Mouse (Mus musculus) limb, embryonic 11.5 days (tissue): ENCODE results near the gene Zfp184. TPM values are rescaled to one million over a fixed set of nuclear protein-coding genes. Genes with fewer than 3 reads are reported as not detected.

Experiments
- ATAC-seq: fragments of 200-750 bp; cut with Nextera tagmentation; 2 replicates; pipeline ENCODE4 v1.8.0; 2017; ENCODE audit warnings: low read depth; ENCODE audit not compliant: insufficient number of reproducible peaks, low FRiP score, low TSS enrichment
- DNase-seq: peaks from one replicate; pipeline ENCODE4 v3.0.0-alpha.2; 2015; ENCODE audit warnings: low spot score
- H3K27ac ChIP-seq: fragments of 300-500 bp; sonication (generic); replicated peaks from 2 replicates; pipeline ENCODE4 v1.5.1; 2014; ENCODE audit warnings: low read depth, mild to moderate bottlenecking, low read length
- H3K27me3 ChIP-seq: fragments of 300-500 bp; sonication (generic); 2 replicates; pipeline ENCODE4 v1.6.1; 2014; ENCODE audit warnings: mild to moderate bottlenecking, low read length, mixed read lengths; ENCODE audit not compliant: control insufficient read depth, insufficient read depth
- H3K36me3 ChIP-seq: fragments of 300-500 bp; sonication (generic); 2 replicates; pipeline ENCODE4 v1.6.1; 2014; ENCODE audit warnings: mild to moderate bottlenecking, low read length, moderate library complexity, mixed read lengths; ENCODE audit not compliant: control insufficient read depth, insufficient read depth
- H3K4me1 ChIP-seq: fragments of 300-500 bp; sonication (generic); 2 replicates; pipeline ENCODE4 v1.6.1; 2014; ENCODE audit warnings: low read length, mixed read lengths; ENCODE audit not compliant: control insufficient read depth, insufficient read depth
- H3K4me2 ChIP-seq: fragments of 300-500 bp; sonication (generic); 2 replicates; pipeline ENCODE4 v1.6.1; 2014; ENCODE audit warnings: low read depth, mild to moderate bottlenecking, moderate library complexity; ENCODE audit not compliant: severe bottlenecking
- H3K4me3 ChIP-seq: fragments of 300-500 bp; sonication (generic); 2 replicates; pipeline ENCODE4 v1.5.1; 2014; ENCODE audit warnings: low read depth, low read length
- H3K9ac ChIP-seq: fragments of 300-500 bp; sonication (generic); 2 replicates; pipeline ENCODE4 v1.6.1; 2014; ENCODE audit warnings: mild to moderate bottlenecking, low read length
- H3K9me3 ChIP-seq: fragments of 300-500 bp; sonication (generic); 2 replicates; pipeline ENCODE4 v1.6.1; 2016; ENCODE audit warnings: low read length; ENCODE audit not compliant: control insufficient read depth
- WGBS: fragments of 180-500 bp; shearing (Covaris S2); extraction: QIAGEN DNeasy Blood & Tissue Kit; methylation state at CpG from one replicate; pipeline ENCODE4 v1.1.7; 2014; 5-methylcytosine and 5-hydroxymethylcytosine counted together
- polyA plus RNA-seq: library from polyadenylated mRNA; unstranded; fragments of >200 nt; fragmentation: Nextera tagmentation; extraction: Ambion mirVana; gene quantifications from 2 replicates; pipeline ENCODE4 v1.2.1, GENCODE M21; 2014

Gene Zfp184
- polyA plus RNA-seq, 1 experiment from 2014 or later: 26.9 TPM

GRCm38 (mm10) chr13:21917040-21917439 lies 27.9 kb upstream of the Zfp184 start:
- H3K9me3 ChIP-seq: no peaks in the 10 kb centered on the region
- H3K36me3 ChIP-seq: no peaks in the 10 kb centered on the region
- H3K27me3 ChIP-seq: no peaks in the 10 kb centered on the region
- ATAC-seq: no peak
- peak overlapping the region; percentile 70 for H3K4me2 ChIP-seq
- H3K9ac ChIP-seq: no peak overlapping the region
- no peak overlapping the region for H3K27ac ChIP-seq
- peak overlapping the region; percentile 37 for H3K4me3 ChIP-seq
- no peaks in the 10 kb centered on the region for H3K4me1 ChIP-seq
- 1% methylated on average over 13 of the region's 13 CpGs for WGBS
- peak; percentile 92 for DNase-seq

- Histone ChIP-seq H3K4me3 (peak overlapping the region; percentile 37), H3K27me3 (no peaks in the 10 kb centered on the region), H3K27ac (no peak overlapping the region), H3K9me3 (no peaks in the 10 kb centered on the region), H3K4me1 (no peaks in the 10 kb centered on the region), H3K9ac (no peak overlapping the region), H3K4me2 (peak overlapping the region; percentile 70), H3K36me3 (no peaks in the 10 kb centered on the region)
- ATAC-seq (no peak), DNase-seq (no peak)
- under 1% methylated on average over 11 of the region's 11 CpGs for WGBS
Measured at GRCm38 (mm10) chr13:21917480-21917879, 27.4 kb upstream of the Zfp184 start.

GRCm38 (mm10) chr13:21917992-21918391 lies 26.9 kb upstream of the Zfp184 start:
- peak overlapping the region; percentile 70 for H3K4me2 ChIP-seq
- under 1% methylated on average over 16 of the region's 16 CpGs for WGBS
- no peaks in the 10 kb centered on the region for H3K4me1 ChIP-seq
- no peaks in the 10 kb centered on the region for H3K27me3 ChIP-seq
- DNase-seq: peak; percentile 55
- peak overlapping the region; percentile 45; the same call in 1 of the 2 replicates for H3K9ac ChIP-seq
- no peaks in the 10 kb centered on the region for H3K36me3 ChIP-seq
- H3K9me3 ChIP-seq: no peaks in the 10 kb centered on the region
- peak overlapping the region; percentile 37 for H3K4me3 ChIP-seq
- ATAC-seq: no peak
- no peak overlapping the region for H3K27ac ChIP-seq

GRCm38 (mm10) chr13:21918570-21919419 lies 26.1 kb upstream of the Zfp184 start:
- ATAC-seq: peak; percentile 92

GRCm38 (mm10) chr13:21919836-21920431 lies 25.0 kb upstream of the Zfp184 start:
- Histone ChIP-seq H3K9me3 (no peaks in the 10 kb centered on the region), H3K4me3 (no peak overlapping the region), H3K36me3 (no peaks in the 10 kb centered on the region), H3K27me3 (no peaks in the 10 kb centered on the region), H3K9ac (no peak overlapping the region), H3K4me1 (no peaks in the 10 kb centered on the region), H3K4me2 (peak overlapping the region; percentile 5; the same call in 1 of the 2 replicates), H3K27ac (no peak overlapping the region)
- DNase-seq (peak; percentile 59), ATAC-seq (no peak)
- WGBS: 3% methylated on average over 11 of the region's 11 CpGs

More at GRCm38 (mm10) chr13:21918570-21919419, 26.1 kb upstream of the Zfp184 start:
- Histone ChIP-seq H3K27ac (no peak overlapping the region), H3K4me2 (peak overlapping the region; percentile 70), H3K4me3 (peak overlapping the region; percentile 37), H3K4me1 (no peaks in the 10 kb centered on the region), H3K9ac (peak overlapping the region; percentile 9; the same call in 1 of the 2 replicates), H3K9me3 (no peaks in the 10 kb centered on the region), H3K27me3 (no peaks in the 10 kb centered on the region), H3K36me3 (no peaks in the 10 kb centered on the region)
- peak; percentile 95 for DNase-seq
- WGBS: under 1% methylated on average over 38 of the region's 38 CpGs

- H3K27me3 ChIP-seq: no peaks in the 10 kb centered on the region
- WGBS: 25% methylated on average over 8 of the region's 8 CpGs
- H3K4me3 ChIP-seq: no peak overlapping the region
- no peak overlapping the region for H3K4me2 ChIP-seq
- H3K4me1 ChIP-seq: no peaks in the 10 kb centered on the region
- ATAC-seq (no peak), DNase-seq (no peak)
- H3K27ac ChIP-seq: no peak overlapping the region
- H3K9ac ChIP-seq: no peak overlapping the region
- H3K9me3 ChIP-seq: no peaks in the 10 kb centered on the region
- no peaks in the 10 kb centered on the region for H3K36me3 ChIP-seq
Measured at GRCm38 (mm10) chr13:21920681-21921233, 24.1 kb upstream of the Zfp184 start.

- Histone ChIP-seq H3K27me3 (no peaks in the 10 kb centered on the region), H3K9me3 (no peaks in the 10 kb centered on the region), H3K4me1 (no peaks in the 10 kb centered on the region), H3K27ac (no peak overlapping the region), H3K36me3 (no peaks in the 10 kb centered on the region), H3K4me3 (no peak overlapping the region), H3K4me2 (no peak overlapping the region), H3K9ac (no peak overlapping the region)
- ATAC-seq (no peak), DNase-seq (peak; percentile 7)
Measured at GRCm38 (mm10) chr13:21923417-21923816, 21.5 kb upstream of the Zfp184 start.

- H3K4me3 ChIP-seq: peak overlapping the region; percentile 15; the same call in 1 of the 2 replicates
- no peak overlapping the region for H3K27ac ChIP-seq
- no peaks in the 10 kb centered on the region for H3K27me3 ChIP-seq
- no peaks in the 10 kb centered on the region for H3K9me3 ChIP-seq
- DNase-seq (peak; percentile 80), ATAC-seq (no peak)
- peak overlapping the region; percentile 30; the same call in 1 of the 2 replicates for H3K4me2 ChIP-seq
- H3K9ac ChIP-seq: no peak overlapping the region
- no peaks in the 10 kb centered on the region for H3K4me1 ChIP-seq
- WGBS: 2% methylated on average over 21 of the region's 21 CpGs
- no peaks in the 10 kb centered on the region for H3K36me3 ChIP-seq
Measured at GRCm38 (mm10) chr13:21924734-21925335, 20.1 kb upstream of the Zfp184 start.
